Mouse (Mus musculus) small intestine, adult 2 months (tissue): ENCODE data around the gene Ptprn2. TPM values are rescaled to one million over a fixed set of nuclear protein-coding genes. Genes with fewer than 3 reads are reported as not detected.

Experiments
- H3K27ac ChIP-seq: fragments of 200-500 bp; 2 replicates; pipeline ENCODE4 v1.5.1; 2012; ENCODE audit warnings: low read depth, low read length, control low read depth, inconsistent platforms; ENCODE audit not compliant: insufficient read depth
- H3K27me3 ChIP-seq: fragments of 200-500 bp; 2 replicates; pipeline ENCODE4 v1.6.1; 2012; ENCODE audit warnings: mild to moderate bottlenecking, moderate library complexity, low read length, inconsistent platforms; ENCODE audit not compliant: control insufficient read depth, insufficient read depth
- H3K36me3 ChIP-seq: fragments of 200-500 bp; 2 replicates; pipeline ENCODE4 v1.6.1; 2012; ENCODE audit warnings: mild to moderate bottlenecking, low read length, control low read depth, inconsistent platforms; ENCODE audit not compliant: control insufficient read depth, insufficient read depth
- H3K4me1 ChIP-seq: fragments of 200-500 bp; 2 replicates; pipeline ENCODE4 v1.6.1; 2012; ENCODE audit warnings: low read length, inconsistent platforms, mixed read lengths; ENCODE audit not compliant: control insufficient read depth, insufficient read depth, insufficient read length
- H3K4me3 ChIP-seq: fragments of 200-500 bp; 2 replicates; pipeline ENCODE4 v1.5.1; 2012; ENCODE audit warnings: low read depth, mild to moderate bottlenecking, control low read depth, inconsistent platforms, low read length, moderate library complexity
- CTCF ChIP-seq: fragments of 200-500 bp; IDR thresholded peaks from 2 replicates; pipeline ENCODE4 v1.5.1; 2012; ENCODE audit warnings: low read depth, mild to moderate bottlenecking, control low read depth, inconsistent platforms, low read length, moderate library complexity, mixed read lengths; ENCODE audit not compliant: insufficient replicate concordance, insufficient read length; ENCODE audit errors: extremely low read depth
- POLR2A ChIP-seq: fragments of 200-500 bp; IDR thresholded peaks from 2 replicates; pipeline ENCODE4 v1.6.1; 2012; ENCODE audit warnings: low read depth, mild to moderate bottlenecking, control low read depth, inconsistent platforms, low read length, moderate library complexity
- WGBS: fragments of 180-500 bp; shearing (Covaris S2); methylation state at CpG from one replicate; pipeline ENCODE4 v1.1.7; 2018; 5-methylcytosine and 5-hydroxymethylcytosine counted together
- polyA plus RNA-seq: library from polyadenylated mRNA; depleted of rRNA; stranded (reverse); fragments of >200 nt; gene quantifications from 2 replicates; pipeline ENCODE4 v1.2.3, GENCODE M21; 2012

Gene Ptprn2
- polyA plus RNA-seq, 1 experiment = 11.6 TPM

DNA sequence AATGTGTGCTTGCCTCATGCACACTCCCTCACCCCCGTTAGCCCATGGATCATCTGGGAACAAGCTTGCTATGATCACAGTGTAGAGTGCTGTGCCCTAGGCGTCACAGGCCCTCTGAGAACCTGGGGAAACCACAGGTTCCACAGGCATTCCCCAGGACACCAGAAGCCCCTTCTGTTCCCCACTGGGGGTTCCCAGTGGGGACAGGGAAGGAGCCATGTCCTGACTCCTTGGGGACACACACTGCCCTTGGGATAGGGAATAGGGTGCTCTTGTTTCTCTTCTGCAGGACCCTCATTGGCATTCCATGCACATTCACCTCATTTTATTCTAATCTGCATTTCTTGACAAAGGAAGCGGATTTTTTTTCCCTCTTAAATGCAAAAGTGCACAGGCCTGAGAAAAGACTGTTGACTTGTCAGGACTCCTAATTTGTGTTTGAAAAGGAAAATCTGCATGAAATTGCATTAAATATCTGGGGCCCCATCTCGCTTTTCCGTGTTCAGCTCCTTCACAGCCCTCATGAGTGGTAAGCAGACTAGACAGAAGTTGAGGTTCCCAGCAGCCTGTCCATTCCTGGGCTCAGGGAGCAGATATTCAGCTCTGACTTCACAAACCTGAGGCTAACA lies 542.9 kb downstream of the Ptprn2 start:
- no peak overlapping the region for H3K4me3 ChIP-seq
- 81% methylated on average over 5 of the region's 5 CpGs for WGBS
- TF ChIP-seq CTCF (no peak), POLR2A (no peak)
- H3K36me3 ChIP-seq = no peaks in the 10 kb centered on the region
- H3K27me3 ChIP-seq = no peaks in the 10 kb centered on the region
- no peaks in the 10 kb centered on the region for H3K4me1 ChIP-seq
- no peak overlapping the region for H3K27ac ChIP-seq

DNA sequence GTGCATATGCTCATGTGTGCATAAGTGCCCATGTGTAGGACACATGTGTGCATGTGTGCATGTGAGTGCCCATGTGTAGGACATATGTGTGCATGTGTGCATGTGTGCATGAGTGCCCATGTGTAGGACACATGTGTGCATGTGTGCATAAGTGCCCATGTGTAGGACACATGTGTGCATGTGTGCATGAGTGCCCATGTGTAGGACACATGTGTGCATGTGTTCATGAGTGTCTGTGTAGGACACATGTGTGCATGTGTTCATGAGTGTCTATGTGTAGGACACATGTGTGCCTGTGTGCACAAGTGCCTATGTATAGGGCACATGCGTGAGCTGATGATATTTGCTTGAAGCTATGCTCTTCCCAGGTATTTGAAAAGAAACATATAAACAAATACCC lies 547.7 kb downstream of the Ptprn2 start:
- Histone ChIP-seq H3K27me3 (no peaks in the 10 kb centered on the region), H3K27ac (no peak overlapping the region), H3K4me1 (no peaks in the 10 kb centered on the region), H3K36me3 (no peaks in the 10 kb centered on the region), H3K4me3 (no peak overlapping the region)
- TF ChIP-seq POLR2A = no peak
- no peak for TF ChIP-seq CTCF
- 83% methylated on average over 1 of the region's 1 CpGs for WGBS

DNA sequence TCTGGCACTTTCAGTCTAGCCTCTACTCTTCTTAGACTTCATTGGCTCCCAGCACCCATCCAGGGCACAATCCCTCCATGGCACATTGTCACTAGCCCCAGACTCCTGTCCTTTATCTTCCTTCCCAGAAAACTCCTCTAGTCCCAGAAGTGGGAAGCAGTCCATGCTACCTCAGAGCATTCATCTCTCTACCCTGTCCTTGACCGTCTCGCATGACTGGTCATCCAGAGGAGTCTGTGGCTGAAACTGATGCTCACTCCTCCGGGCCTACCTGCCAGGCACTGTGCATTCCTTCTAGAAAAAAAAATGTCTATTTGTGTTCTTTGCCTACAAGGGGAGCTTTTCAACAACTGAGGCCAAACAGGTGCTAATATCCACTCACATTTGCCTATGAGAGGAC lies 549.0 kb downstream of the Ptprn2 start:
- Histone ChIP-seq H3K4me1 (no peaks in the 10 kb centered on the region), H3K27ac (no peak overlapping the region), H3K36me3 (no peaks in the 10 kb centered on the region), H3K4me3 (no peak overlapping the region), H3K27me3 (no peaks in the 10 kb centered on the region)
- no peak for TF ChIP-seq POLR2A
- no peak for TF ChIP-seq CTCF
- 77% methylated on average over 3 of the region's 3 CpGs for WGBS

DNA sequence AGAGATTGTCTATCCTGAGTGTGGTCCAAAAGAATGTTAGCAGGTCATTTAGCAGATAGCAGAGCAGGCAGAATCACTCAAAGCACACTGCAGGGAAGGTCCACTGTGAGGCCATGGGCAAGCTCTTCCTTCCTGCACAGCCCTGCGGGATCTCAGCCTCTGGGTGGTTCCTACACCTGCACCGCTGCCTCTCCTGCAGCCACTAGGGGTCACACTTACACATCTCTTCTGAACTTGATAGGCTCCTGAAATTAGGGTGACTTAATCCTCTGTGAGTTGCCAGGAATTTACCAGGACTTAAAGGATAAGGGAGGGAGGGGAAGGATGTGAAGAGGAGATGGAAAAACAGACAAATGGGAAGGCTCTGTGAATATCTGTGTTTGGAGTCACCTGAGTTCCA lies 549.7 kb downstream of the Ptprn2 start:
- peak; percentile 39; the same call in 1 of the 2 replicates for TF ChIP-seq CTCF
- no peak for TF ChIP-seq POLR2A
- no peaks in the 10 kb centered on the region for H3K4me1 ChIP-seq
- WGBS = 0% methylated on average over 2 of the region's 2 CpGs
- no peak overlapping the region for H3K4me3 ChIP-seq
- H3K27me3 ChIP-seq = no peaks in the 10 kb centered on the region
- no peak overlapping the region for H3K27ac ChIP-seq
- H3K36me3 ChIP-seq = no peaks in the 10 kb centered on the region

DNA sequence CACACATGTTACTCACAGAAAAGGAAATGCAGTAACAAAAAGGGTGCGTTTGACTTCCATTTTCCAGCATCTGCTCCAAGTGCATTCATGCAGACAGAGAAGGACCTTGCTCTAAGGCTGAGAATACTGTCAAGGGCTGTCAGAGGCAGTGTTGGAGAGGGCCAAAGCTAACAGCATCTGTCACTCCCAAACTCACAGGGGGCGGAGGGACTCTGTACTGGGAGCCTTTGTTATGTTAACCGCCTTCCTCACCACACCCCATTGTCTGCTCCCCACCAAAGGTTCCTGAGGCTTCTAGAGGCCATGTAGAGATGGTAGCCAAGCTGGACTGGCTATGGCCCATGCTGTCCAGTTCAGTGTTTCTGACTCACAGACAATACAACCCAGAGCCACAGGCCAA lies 553.9 kb downstream of the Ptprn2 start:
- Histone ChIP-seq H3K36me3 (no peaks in the 10 kb centered on the region), H3K4me3 (no peak overlapping the region), H3K4me1 (no peaks in the 10 kb centered on the region), H3K27ac (no peak overlapping the region), H3K27me3 (no peaks in the 10 kb centered on the region)
- TF ChIP-seq CTCF (no peak), POLR2A (no peak)
- 63% methylated on average over 3 of the region's 3 CpGs for WGBS

DNA sequence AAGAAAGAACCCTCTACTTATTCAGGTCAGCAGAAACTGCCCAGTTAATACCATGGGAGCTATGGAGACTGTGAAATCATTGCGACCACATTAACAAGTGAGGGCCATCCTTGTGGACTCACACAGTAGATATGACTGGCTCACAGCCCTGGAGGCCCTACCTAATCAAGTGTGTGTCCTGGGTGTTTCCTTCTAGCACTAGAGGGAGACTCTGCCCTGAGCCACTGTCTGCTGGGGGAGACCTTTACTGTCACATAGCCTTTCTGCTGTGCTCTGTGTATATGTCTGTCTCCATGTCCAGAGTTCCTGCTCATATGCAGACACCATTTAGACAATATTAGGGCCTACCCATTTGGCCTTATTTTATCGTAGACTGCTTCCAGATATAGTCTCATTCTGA lies 555.9 kb downstream of the Ptprn2 start:
- H3K36me3 ChIP-seq = no peaks in the 10 kb centered on the region
- no peak overlapping the region for H3K4me3 ChIP-seq
- H3K27ac ChIP-seq = no peak overlapping the region
- no peaks in the 10 kb centered on the region for H3K4me1 ChIP-seq
- 95% methylated on average over 2 of the region's 2 CpGs for WGBS
- H3K27me3 ChIP-seq = no peaks in the 10 kb centered on the region
- TF ChIP-seq CTCF (no peak), POLR2A (no peak)

DNA sequence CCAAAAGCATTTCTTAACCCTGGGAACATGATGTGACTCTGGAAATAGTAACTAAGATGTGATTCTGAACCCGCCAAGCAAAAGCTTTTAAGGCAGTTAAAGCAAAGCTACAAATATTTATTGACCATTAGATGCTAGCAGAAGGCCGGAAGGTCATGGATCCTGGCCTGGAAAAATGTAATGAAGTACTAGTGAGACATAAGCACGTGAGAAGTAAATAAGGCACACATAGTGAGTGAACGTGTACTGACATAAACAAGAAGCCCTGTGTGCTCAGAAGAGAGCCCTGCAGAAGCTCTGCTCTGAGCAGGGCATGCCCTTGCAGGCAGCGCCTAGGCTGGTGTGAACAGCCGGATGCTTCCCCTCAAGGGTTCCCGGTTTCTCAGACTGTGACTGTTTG lies 557.2 kb downstream of the Ptprn2 start:
- H3K4me1 ChIP-seq = no peaks in the 10 kb centered on the region
- no peak for TF ChIP-seq POLR2A
- no peaks in the 10 kb centered on the region for H3K36me3 ChIP-seq
- WGBS = 72% methylated on average over 7 of the region's 7 CpGs
- H3K4me3 ChIP-seq = no peak overlapping the region
- H3K27me3 ChIP-seq = no peaks in the 10 kb centered on the region
- H3K27ac ChIP-seq = no peak overlapping the region
